In genomic region chr5:120514754-120515153, GRCm38 (mm10) we compare ENCODE assay signal across 11 mouse cellular contexts. TPM values are rescaled to one million over a fixed set of nuclear protein-coding genes. Genes with fewer than 3 reads are reported as not detected.
DNase-seq lines count a peak whose midpoint lies in the region; ATAC-seq lines count a peak whose summit lies in the region.
"Had no signal": no experiment of that assay in that cellular context is flagged by ENCODE, and none has a peak within 500 bp of the region (broad histone marks: within the 10 kb centered on the region; RNA-seq: fewer than 3 reads in every experiment).

No protein-coding gene starts in this region.

- peaks cover 22% of the 10 kb centered on the region for H3K27me3 ChIP-seq in forebrain, embryonic 12.5 days
- no peaks in the 10 kb centered on the region; the same call in 1 of the 2 replicates for H3K27me3 ChIP-seq in forebrain, embryonic 15.5 days
- H3K27me3 ChIP-seq in kidney, embryonic 15.5 days: no peaks in the 10 kb centered on the region
- H3K27me3 ChIP-seq in stomach, embryonic 16.5 days (ENCODE audit: control insufficient read depth, insufficient read depth, low read length): no peaks in the 10 kb centered on the region

- H3K4me1 ChIP-seq in forebrain, embryonic 12.5 days: peaks cover 35% of the 10 kb centered on the region
- H3K4me1 ChIP-seq in forebrain, embryonic 15.5 days: peaks cover 25% of the 10 kb centered on the region
- peaks cover 71% of the 10 kb centered on the region for H3K4me1 ChIP-seq in kidney, embryonic 15.5 days
- H3K4me1 ChIP-seq in stomach, embryonic 16.5 days (ENCODE audit: control insufficient read depth, insufficient read depth, low read length): peaks cover 42% of the 10 kb centered on the region

- H3K36me3 ChIP-seq in forebrain, embryonic 12.5 days (replicated peaks): no peaks in the 10 kb centered on the region
- H3K36me3 ChIP-seq in forebrain, embryonic 15.5 days: no peaks in the 10 kb centered on the region
- peaks cover 2% of the 10 kb centered on the region; the same call in 1 of the 2 replicates for H3K36me3 ChIP-seq in kidney, embryonic 15.5 days
- H3K36me3 ChIP-seq in stomach, embryonic 16.5 days (ENCODE audit: control insufficient read depth, insufficient read depth, low read length): no peaks in the 10 kb centered on the region

- H3K9me3 ChIP-seq in forebrain, embryonic 12.5 days: no peaks in the 10 kb centered on the region
- H3K9me3 ChIP-seq in forebrain, embryonic 15.5 days: no peaks in the 10 kb centered on the region
- H3K9me3 ChIP-seq in kidney, embryonic 15.5 days (replicated peaks): no peaks in the 10 kb centered on the region
- H3K9me3 ChIP-seq in stomach, embryonic 16.5 days (replicated peaks; ENCODE audit: control insufficient read depth, low read length): no peaks in the 10 kb centered on the region

- H3K9ac ChIP-seq in forebrain, embryonic 12.5 days: no peak overlapping the region
- H3K9ac ChIP-seq in forebrain, embryonic 15.5 days (replicated peaks): no peak overlapping the region
- no peak overlapping the region for H3K9ac ChIP-seq in kidney, embryonic 15.5 days
- H3K9ac ChIP-seq in stomach, embryonic 16.5 days (ENCODE audit: low read length): peak overlapping the region; percentile 48; the same call in 1 of the 2 replicates

- peak overlapping the region; percentile 53; the same call in 1 of the 2 replicates for H3K27ac ChIP-seq in forebrain, embryonic 12.5 days
- no peak overlapping the region for H3K27ac ChIP-seq in forebrain, embryonic 15.5 days (replicated peaks)
- peak overlapping the region; percentile 85 for H3K27ac ChIP-seq in kidney, embryonic 15.5 days
- H3K27ac ChIP-seq in stomach, embryonic 16.5 days (ENCODE audit: low read length): peak overlapping the region; percentile 43

- no peak overlapping the region for H3K4me3 ChIP-seq in forebrain, embryonic 12.5 days (replicated peaks)
- no peak overlapping the region for H3K4me3 ChIP-seq in forebrain, embryonic 15.5 days
- H3K4me3 ChIP-seq in kidney, embryonic 15.5 days (replicated peaks): no peak overlapping the region
- H3K4me3 ChIP-seq in stomach, embryonic 16.5 days (replicated peaks; ENCODE audit: low read length): no peak overlapping the region

- H3K4me2 ChIP-seq in forebrain, embryonic 12.5 days: no peak overlapping the region; the same call in 1 of the 2 replicates
- H3K4me2 ChIP-seq in forebrain, embryonic 15.5 days (replicated peaks): no peak overlapping the region
- no peak overlapping the region for H3K4me2 ChIP-seq in kidney, embryonic 15.5 days
- 0 out of 2 replicates have a peak overlapping the region, but pooled peaks have one; percentile 11 for H3K4me2 ChIP-seq in stomach, embryonic 16.5 days (ENCODE audit: low read depth, low read length)

- no peak for ATAC-seq in forebrain, embryonic 12.5 days (ENCODE audit: low FRiP score)
- no peak for ATAC-seq in forebrain, embryonic 15.5 days (replicated peaks)
- ATAC-seq in kidney, embryonic 15.5 days (replicated peaks; ENCODE audit: low FRiP score): 0 out of 2 replicates have a peak, but pooled peaks have one; percentile 7
- no peak; the same call in 1 of the 2 replicates for ATAC-seq in stomach, embryonic 16.5 days (ENCODE audit: insufficient read depth, low FRiP score)

- peak; percentile 26 for DNase-seq in right cerebral cortex, postnatal 4 days
- no peak for DNase-seq in right cerebral cortex, postnatal 36 days (ENCODE audit: low spot score in 2 of 2)
- DNase-seq in cerebellum, adult 9-11 months: no peak
- no peak for DNase-seq in cerebellum, adult 18-20 months
- DNase-seq: cerebellum, adult 8-10 months had no signal

- WGBS in forebrain, embryonic 12.5 days: 48% methylated on average over 4 of the region's 4 CpGs
- WGBS in forebrain, embryonic 15.5 days: 12% methylated on average over 4 of the region's 4 CpGs
- WGBS in kidney, embryonic 15.5 days: 12% methylated on average over 4 of the region's 4 CpGs
- 9% methylated on average over 4 of the region's 4 CpGs for WGBS in stomach, embryonic 16.5 days

RNA-seq across cellular contexts. Expression of gene Slc8b1, which starts 3.8 kb away (rescaled TPM):
- 2.3 and 2.8 TPM in 2 replicates for polyA plus RNA-seq in forebrain, embryonic 12.5 days (2016; fragmentation: Nextera tagmentation; extraction: Ambion mirVana)
- polyA plus RNA-seq in forebrain, embryonic 15.5 days (2015; fragmentation: Nextera tagmentation; extraction: Ambion mirVana): 2.2 and 2.4 TPM in 2 replicates
- polyA plus RNA-seq in kidney, embryonic 15.5 days (2015; fragmentation: Nextera tagmentation; extraction: Ambion mirVana): 9.4 and 9.7 TPM in 2 replicates
- polyA plus RNA-seq in stomach, embryonic 16.5 days (2015; fragmentation: Nextera tagmentation; extraction: Ambion mirVana): 8.6 and 9.2 TPM in 2 replicates

RNA-seq across cellular contexts. Expression of gene Plbd2, which starts 11.3 kb away (rescaled TPM):
- 25.9 and 26.6 TPM in 2 replicates for polyA plus RNA-seq in forebrain, embryonic 12.5 days (2016; fragmentation: Nextera tagmentation; extraction: Ambion mirVana)
- polyA plus RNA-seq in forebrain, embryonic 15.5 days (2015; fragmentation: Nextera tagmentation; extraction: Ambion mirVana): 24.0 and 25.6 TPM in 2 replicates
- 50.8 and 60.0 TPM in 2 replicates for polyA plus RNA-seq in kidney, embryonic 15.5 days (2015; fragmentation: Nextera tagmentation; extraction: Ambion mirVana)
- 37.1 and 40.3 TPM in 2 replicates for polyA plus RNA-seq in stomach, embryonic 16.5 days (2015; fragmentation: Nextera tagmentation; extraction: Ambion mirVana)

RNA-seq across cellular contexts. Expression of gene Sds, which starts 38.4 kb away (rescaled TPM):
- polyA plus RNA-seq in forebrain, embryonic 12.5 days (2016; fragmentation: Nextera tagmentation; extraction: Ambion mirVana): not detected in 2 replicates
- not detected in 2 replicates for polyA plus RNA-seq in forebrain, embryonic 15.5 days (2015; fragmentation: Nextera tagmentation; extraction: Ambion mirVana)
- polyA plus RNA-seq in kidney, embryonic 15.5 days (2015; fragmentation: Nextera tagmentation; extraction: Ambion mirVana): not detected in 2 replicates
- 0.18 and 0.70 TPM in 2 replicates for polyA plus RNA-seq in stomach, embryonic 16.5 days (2015; fragmentation: Nextera tagmentation; extraction: Ambion mirVana)
- polyA plus RNA-seq: heart, postnatal 0 days; neural tube, embryonic 11.5 days had no signal

RNA-seq across cellular contexts. Expression of gene Sdsl, which starts 42.1 kb away (rescaled TPM):
- 4.5 and 5.1 TPM in 2 replicates for polyA plus RNA-seq in forebrain, embryonic 12.5 days (2016; fragmentation: Nextera tagmentation; extraction: Ambion mirVana)
- 2.3 and 2.6 TPM in 2 replicates for polyA plus RNA-seq in forebrain, embryonic 15.5 days (2015; fragmentation: Nextera tagmentation; extraction: Ambion mirVana)
- 11.2 and 14.4 TPM in 2 replicates for polyA plus RNA-seq in kidney, embryonic 15.5 days (2015; fragmentation: Nextera tagmentation; extraction: Ambion mirVana)
- 16.4 and 16.7 TPM in 2 replicates for polyA plus RNA-seq in stomach, embryonic 16.5 days (2015; fragmentation: Nextera tagmentation; extraction: Ambion mirVana)
